Mouse (Mus musculus) ES-E14 (cell line): ENCODE results near the gene Rnf217.

Source experiments
- CHD2 ChIP-seq: IDR thresholded peaks from 2 replicates; pipeline ENCODE4 v1.6.1; 2014; ENCODE audit warnings: mild to moderate bottlenecking, low read depth, low read length, inconsistent platforms
- HCFC1 ChIP-seq: IDR thresholded peaks from 2 replicates; pipeline ENCODE4 v1.6.1; 2012; ENCODE audit warnings: low read length, inconsistent platforms, borderline replicate concordance; ENCODE audit not compliant: insufficient read depth
- ZC3H11A ChIP-seq: IDR thresholded peaks from 2 replicates; pipeline ENCODE4 v1.6.1; 2012; ENCODE audit warnings: low read depth, mild to moderate bottlenecking, inconsistent platforms, low read length, borderline replicate concordance
- ZNF384 ChIP-seq: IDR thresholded peaks from 2 replicates; pipeline ENCODE4 v1.6.1; 2012; ENCODE audit warnings: low read depth, low read length, inconsistent platforms

- TF ChIP-seq CHD2 (no peak), ZC3H11A (no peak), HCFC1 (no peak), ZNF384 (no peak)
Observed at GRCm38 (mm10) chr10:31519420-31519819, 89.6 kb downstream of the Rnf217 start.
